Mouse (Mus musculus) right cerebral cortex, postnatal 10 days (tissue): ENCODE results near the gene Adtrp.

Experiments used
- DNase-seq, 2 experiments: peaks; one replicate each; pipeline ENCODE4 v3.0.0; 2021; ENCODE audit warnings: low spot score in 2 of 2

The Adtrp gene

DNA sequence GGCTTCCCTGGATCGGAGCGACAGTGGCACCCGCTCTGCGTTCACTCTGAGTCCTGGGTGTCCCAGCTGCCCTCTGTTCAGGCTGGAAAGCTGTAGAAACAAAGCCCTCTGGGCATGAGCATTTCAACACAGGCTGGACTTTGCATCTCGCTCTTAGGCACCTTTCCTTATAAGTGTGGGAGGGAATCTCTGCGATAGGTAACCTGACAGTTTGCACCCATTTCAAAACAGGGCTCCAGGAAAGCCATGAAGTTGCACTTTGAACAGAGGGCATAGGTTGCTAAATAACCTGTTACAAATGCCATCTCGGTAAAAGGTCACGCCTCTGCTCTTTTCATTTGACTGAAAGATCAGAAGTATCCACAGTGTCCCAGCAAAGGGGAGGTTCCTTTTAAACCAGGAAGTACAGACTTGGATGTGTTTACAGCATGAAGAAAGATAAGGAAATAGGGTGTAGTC lies 19.2 kb downstream of the Adtrp start:
- DNase-seq = no peak

DNA sequence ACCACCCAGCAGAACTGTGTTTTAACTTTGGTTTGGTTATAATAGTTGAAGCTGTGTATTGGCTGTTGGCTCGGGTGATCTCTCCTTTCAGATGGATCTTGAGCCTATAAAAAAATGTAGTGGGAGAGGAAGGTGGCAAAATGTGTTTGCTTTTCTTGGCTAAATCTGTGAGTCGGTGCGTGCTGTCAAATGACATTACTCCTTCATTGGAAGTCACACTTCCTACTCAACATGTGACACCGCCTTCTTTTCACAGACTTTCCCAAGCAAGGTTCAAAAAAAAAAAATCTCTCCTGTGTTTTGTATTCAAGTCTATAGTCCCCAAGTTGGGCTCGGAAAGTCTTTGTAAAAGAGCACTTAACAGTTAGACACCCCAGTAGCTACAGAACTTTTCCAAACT lies 19.9 kb downstream of the Adtrp start:
- DNase-seq = no peak

DNA sequence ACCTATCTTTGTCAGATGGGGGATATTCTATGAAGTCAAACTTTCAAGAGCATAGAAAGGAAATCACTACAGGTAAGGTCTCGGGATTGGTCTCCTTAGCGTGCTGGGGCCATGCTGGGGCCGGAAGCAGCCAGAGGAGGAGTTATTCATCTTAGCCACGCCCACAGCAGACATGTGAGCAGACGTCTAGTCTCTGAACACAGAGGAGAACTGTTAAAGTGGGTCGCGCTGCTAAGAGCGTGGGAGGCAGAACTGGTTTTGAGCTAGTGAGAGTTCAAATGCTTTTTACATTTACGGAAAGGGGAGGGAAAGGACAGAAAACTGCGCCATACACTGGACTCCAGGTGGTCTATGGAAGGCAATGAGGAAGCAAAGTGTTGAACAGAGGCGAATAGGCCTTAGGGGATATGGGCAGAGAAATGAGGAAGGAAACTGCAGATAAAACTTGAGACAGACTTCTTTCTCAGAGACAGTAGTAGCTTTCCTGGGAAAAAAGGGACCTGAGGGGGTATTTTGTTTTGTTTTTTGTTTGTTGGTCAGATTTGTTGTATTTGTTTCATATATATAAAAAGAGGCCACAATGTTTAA lies 22.0 kb downstream of the Adtrp start:
- DNase-seq = peak in 1 of 2 experiments; percentile 30

GRCm38 (mm10) chr13:41823077-41823476 lies 24.4 kb downstream of the Adtrp start:
- DNase-seq = no peak

GRCm38 (mm10) chr13:41822617-41823016 lies 24.9 kb downstream of the Adtrp start:
- DNase-seq = peak; percentile 42 to 56

GRCm38 (mm10) chr13:41822091-41822490 lies 25.4 kb downstream of the Adtrp start:
- DNase-seq = no peak

DNA sequence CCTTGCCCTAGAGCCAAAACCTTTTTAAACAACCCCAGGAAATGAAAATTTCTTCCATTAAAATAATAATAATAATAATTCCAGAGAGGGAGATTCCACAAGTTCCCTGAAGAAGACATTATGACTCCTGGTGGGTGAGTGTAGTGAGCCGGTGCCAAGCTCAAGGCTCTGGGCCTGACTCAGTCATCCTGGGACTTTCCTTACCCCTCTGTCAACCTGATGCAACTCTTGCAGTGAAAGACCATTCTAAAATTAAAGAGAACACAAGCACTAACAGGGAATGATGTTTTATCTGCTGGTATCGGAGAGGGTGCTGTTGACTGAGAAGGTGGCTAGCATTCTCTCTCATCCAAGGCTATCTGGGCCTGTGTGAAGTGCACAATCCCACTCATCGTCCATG lies 26.5 kb downstream of the Adtrp start:
- no peak for DNase-seq

- peak in 1 of 2 experiments; percentile 25 for DNase-seq
These were observed 27.6 kb downstream of the Adtrp start for GRCm38 (mm10) chr13:41819918-41820317.

GRCm38 (mm10) chr13:41819484-41819883 lies 28.0 kb downstream of the Adtrp start:
- peak in 1 of 2 experiments; percentile 28 for DNase-seq

DNA sequence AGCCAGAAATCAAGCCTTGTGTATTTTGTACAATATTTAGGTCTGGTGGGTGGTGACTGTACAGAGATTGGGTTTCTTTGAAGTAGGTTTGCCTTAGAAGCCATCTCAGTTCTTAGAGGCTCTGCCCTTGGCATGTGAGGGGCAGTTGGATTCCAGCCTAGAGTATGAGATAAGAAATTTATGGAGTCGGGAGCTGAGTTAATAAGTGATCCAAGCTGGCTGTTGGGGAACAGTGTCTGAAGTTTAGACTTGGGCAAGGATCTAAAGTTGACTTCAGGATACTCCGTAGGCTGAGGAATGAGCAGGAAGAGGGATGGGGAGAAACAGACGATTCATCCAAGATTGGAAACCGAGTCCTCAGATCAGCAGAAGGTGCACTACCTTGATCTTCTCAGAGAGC lies 29.9 kb downstream of the Adtrp start:
- no peak for DNase-seq

DNA sequence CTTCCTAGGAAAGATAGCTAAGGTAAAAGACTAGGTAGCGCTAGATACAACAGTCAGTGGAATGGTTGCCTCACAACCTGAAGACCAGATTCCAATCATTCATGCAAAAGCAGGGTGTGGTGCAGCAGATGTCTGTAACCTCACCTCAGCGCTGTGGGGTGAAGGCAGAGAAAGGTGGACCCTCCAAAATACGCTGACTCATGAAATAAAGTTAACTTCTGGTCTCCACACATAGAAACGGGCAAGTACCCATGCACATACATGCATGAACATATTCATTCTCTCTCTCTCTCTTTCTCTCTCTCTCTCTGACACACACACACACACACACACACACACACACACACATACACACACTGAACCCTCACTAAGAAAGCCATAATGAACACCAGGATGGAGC lies 30.8 kb downstream of the Adtrp start:
- DNase-seq = no peak

- DNase-seq = no peak
These were observed 36.7 kb downstream of the Adtrp start for GRCm38 (mm10) chr13:41810776-41811175.

DNA sequence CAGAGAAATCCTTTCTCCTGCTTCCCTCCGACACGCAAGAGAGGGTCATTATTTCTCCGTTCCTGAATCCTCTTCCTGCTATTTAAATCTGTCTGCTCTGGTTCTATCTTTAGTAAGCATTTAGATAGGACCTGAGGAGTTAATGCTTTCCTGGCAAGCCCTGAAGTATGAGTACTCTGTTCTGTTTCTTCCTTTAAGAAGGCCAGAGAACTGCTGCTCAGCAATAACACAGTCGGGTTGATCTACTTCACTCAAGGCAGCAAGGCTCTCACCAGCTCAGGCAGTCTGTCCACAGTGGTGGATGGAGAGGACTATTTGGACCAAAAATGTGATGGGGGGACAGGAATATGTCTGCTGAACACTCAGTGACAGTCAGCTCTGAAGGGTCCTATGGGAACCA lies 39.7 kb downstream of the Adtrp start:
- DNase-seq = no peak

- DNase-seq = no peak
These were observed 40.2 kb downstream of the Adtrp start for GRCm38 (mm10) chr13:41807300-41807699.

- DNase-seq = no peak
These were observed 42.2 kb downstream of the Adtrp start for GRCm38 (mm10) chr13:41805138-41805820.

GRCm38 (mm10) chr13:41803656-41804265 lies 43.7 kb downstream of the Adtrp start:
- DNase-seq = no peak

DNA sequence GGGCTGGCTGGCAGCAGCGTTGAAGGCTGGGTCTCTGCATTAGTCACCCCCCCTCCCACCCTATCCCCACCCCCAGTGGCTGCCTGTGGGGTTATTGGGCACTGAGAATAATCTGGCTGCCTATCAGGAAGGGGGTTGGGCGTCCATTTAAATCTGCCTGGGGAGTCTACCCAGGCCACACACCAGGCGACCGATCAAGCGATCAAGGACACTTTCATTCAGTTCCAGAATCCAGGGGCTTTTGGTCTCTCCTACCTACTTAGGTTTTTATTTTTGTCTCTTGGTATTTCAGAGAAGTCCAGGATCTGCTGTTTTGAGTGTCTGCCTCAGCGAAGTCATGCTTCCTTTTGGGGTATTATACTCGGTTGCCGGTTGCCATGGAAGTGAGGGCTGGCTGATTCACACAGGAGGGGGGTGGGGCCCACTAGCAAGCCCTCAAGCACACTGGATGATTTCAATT lies 46.3 kb downstream of the Adtrp start:
- DNase-seq = peak; percentile 90 to 94

GRCm38 (mm10) chr13:41792849-41793248 lies 54.6 kb downstream of the Adtrp start:
- no peak for DNase-seq

GRCm38 (mm10) chr13:41787863-41788536 lies 59.5 kb downstream of the Adtrp start:
- peak in 1 of 2 experiments; percentile 36 for DNase-seq

GRCm38 (mm10) chr13:41786640-41787039 lies 60.8 kb downstream of the Adtrp start:
- DNase-seq = no peak

DNA sequence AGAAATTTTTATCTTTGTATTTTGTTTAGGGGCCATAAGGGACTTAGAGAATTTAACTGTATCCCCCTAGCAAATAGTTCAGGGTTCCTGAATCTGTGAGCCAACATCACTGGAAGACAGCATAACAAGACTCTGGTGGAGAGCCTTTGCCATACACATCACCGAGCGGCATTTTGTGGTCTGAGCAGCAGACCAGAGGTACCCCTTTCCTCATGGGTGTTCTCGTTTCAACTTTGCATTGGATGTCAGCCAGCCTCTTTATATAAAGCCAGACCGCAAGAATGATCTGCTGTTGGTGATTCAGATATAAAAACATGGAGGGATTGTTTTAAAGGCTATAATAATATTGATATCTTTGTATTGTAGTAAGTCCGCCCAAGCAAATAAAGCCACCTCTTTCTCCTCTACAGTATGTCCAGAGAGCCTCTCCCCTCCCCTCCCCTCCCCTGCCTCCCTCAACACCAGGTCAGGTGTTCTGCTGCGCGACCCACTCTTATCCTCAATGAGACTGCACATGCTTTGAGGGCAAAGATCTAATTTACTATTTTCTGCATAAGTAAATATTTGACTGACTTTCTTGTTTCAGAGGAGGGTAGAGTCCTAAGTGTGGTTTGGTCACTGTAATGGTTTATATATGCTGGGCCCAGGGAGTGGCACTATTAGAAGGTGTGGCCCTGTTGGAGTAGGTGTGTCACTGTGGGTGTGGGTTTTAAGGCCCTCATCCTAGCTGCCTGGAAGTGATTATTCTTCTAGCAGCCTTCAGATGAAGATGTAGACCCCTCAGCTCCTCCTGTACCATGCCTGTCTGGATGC lies 62.4 kb downstream of the Adtrp start:
- no peak for DNase-seq

- no peak for DNase-seq
These were observed 67.2 kb downstream of the Adtrp start for GRCm38 (mm10) chr13:41780296-41780695.
